Mouse (Mus musculus) CH12.LX (cell line): ENCODE measurements around the gene Vamp2. TPM values are rescaled to one million over a fixed set of nuclear protein-coding genes. Genes with fewer than 3 reads are reported as not detected.

Experiments
- DNase-seq: peaks from one replicate; pipeline ENCODE4 v3.0.0-alpha.2; 2013; ENCODE audit errors: extremely low read depth
- H3K27ac ChIP-seq: 2 replicates; pipeline ENCODE4 v1.5.1; 2012; ENCODE audit warnings: low read depth, mild to moderate bottlenecking, control low read depth, moderate library complexity; ENCODE audit not compliant: insufficient read depth
- H3K27me3 ChIP-seq: replicated peaks from 2 replicates; pipeline ENCODE3; 2012; ENCODE audit warnings: inconsistent platforms
- H3K36me3 ChIP-seq, 2 experiments: replicated peaks in 1 of 2; 2 replicates each; pipeline versions ENCODE3 to v1.6.1; 2012; ENCODE audit warnings: inconsistent platforms in 1 of 2, low read length in 1 of 2, mild to moderate bottlenecking in 1 of 2, mixed read lengths in 1 of 2, moderate library complexity in 1 of 2; ENCODE audit not compliant: control insufficient read depth in 1 of 2, insufficient read depth in 1 of 2
- H3K4me1 ChIP-seq, 2 experiments: 2 replicates each; pipeline ENCODE4 v1.6.1; 2012; ENCODE audit warnings: inconsistent platforms in 1 of 2, moderate library complexity in 1 of 2; ENCODE audit not compliant: insufficient read depth in 2 of 2, control insufficient read depth in 1 of 2
- H3K4me2 ChIP-seq: 2 replicates; pipeline ENCODE4 v1.6.1; 2012; ENCODE audit warnings: low read depth, mild to moderate bottlenecking, control low read depth; ENCODE audit not compliant: poor library complexity, insufficient read depth, severe bottlenecking
- H3K4me3 ChIP-seq, 3 experiments: fragments of 150-350 bp in 1 of 3; sonication (generic) in 1 of 3; replicated peaks in 1 of 3; 2 replicates each; pipeline versions ENCODE3 to v1.5.1; 2011 to 2012; ENCODE audit warnings: low read depth in 2 of 3, low read length in 2 of 3, mild to moderate bottlenecking in 2 of 3, moderate library complexity in 2 of 3, control low read depth in 1 of 3, improper control_type of control experiment in 1 of 3, inconsistent platforms in 1 of 3, mixed read lengths in 1 of 3; ENCODE audit not compliant: poor library complexity in 1 of 3
- H3K79me2 ChIP-seq: replicated peaks from 2 replicates; pipeline ENCODE4 v1.6.1; 2012; ENCODE audit warnings: mild to moderate bottlenecking, moderate library complexity; ENCODE audit not compliant: control insufficient read depth, poor library complexity, insufficient read depth, severe bottlenecking; ENCODE audit errors: extremely low read depth
- H3K9ac ChIP-seq: 2 replicates; pipeline ENCODE4 v1.6.1; 2012; ENCODE audit warnings: low read depth, mild to moderate bottlenecking, control low read depth, moderate library complexity; ENCODE audit not compliant: insufficient read depth
- H3K9me3 ChIP-seq: replicated peaks from 2 replicates; pipeline ENCODE3; 2012; ENCODE audit warnings: low read length, inconsistent platforms, mixed read lengths
- BHLHE40 ChIP-seq: IDR thresholded peaks from 2 replicates; pipeline ENCODE4 v1.6.1; 2011; ENCODE audit warnings: mild to moderate bottlenecking, low read depth, low read length, improper control_type of control experiment
- CHD1 ChIP-seq: IDR thresholded peaks from 2 replicates; pipeline ENCODE4 v1.6.1; 2012; ENCODE audit warnings: low read depth, low read length, improper control_type of control experiment, inconsistent platforms
- CHD2 ChIP-seq: IDR thresholded peaks from 2 replicates; pipeline ENCODE4 v1.6.1; 2011; ENCODE audit warnings: low read length, improper control_type of control experiment
- CTCF ChIP-seq, 2 experiments: IDR thresholded peaks in 1 of 2; conservative IDR thresholded peaks in 1 of 2; 2 replicates each; pipeline ENCODE4 v1.5.1; 2011 to 2012; ENCODE audit warnings: low read depth in 2 of 2, low read length in 2 of 2, improper control_type of control experiment in 1 of 2, inconsistent platforms in 1 of 2, mild to moderate bottlenecking in 1 of 2, moderate library complexity in 1 of 2
- E2F4 ChIP-seq: IDR thresholded peaks from 2 replicates; pipeline ENCODE4 v1.6.1; 2011; ENCODE audit warnings: low read depth, low read length, improper control_type of control experiment; ENCODE audit not compliant: insufficient replicate concordance
- ELF1 ChIP-seq: IDR thresholded peaks from 2 replicates; pipeline ENCODE4 v1.6.1; 2014; ENCODE audit warnings: low read depth, mild to moderate bottlenecking, inconsistent platforms, low read length, improper control_type of control experiment
- EP300 ChIP-seq: IDR thresholded peaks from 2 replicates; pipeline ENCODE4 v1.6.1; 2011; ENCODE audit warnings: low read length, improper control_type of control experiment
- ETS1 ChIP-seq: conservative IDR thresholded peaks from 2 replicates; pipeline ENCODE4 v1.6.1; 2012; ENCODE audit warnings: low read depth, mild to moderate bottlenecking, inconsistent platforms, low read length, improper control_type of control experiment, moderate library complexity
- GABPA ChIP-seq: IDR thresholded peaks from 2 replicates; pipeline ENCODE4 v1.6.1; 2012; ENCODE audit warnings: low read depth, low read length, improper control_type of control experiment, inconsistent platforms; ENCODE audit not compliant: insufficient replicate concordance
- HCFC1 ChIP-seq: IDR thresholded peaks from 2 replicates; pipeline ENCODE4 v1.6.1; 2012; ENCODE audit warnings: low read depth, mild to moderate bottlenecking, inconsistent platforms, low read length, improper control_type of control experiment
- IRF4 ChIP-seq: IDR thresholded peaks from 2 replicates; pipeline ENCODE4 v1.6.1; 2014; ENCODE audit warnings: low read depth, mild to moderate bottlenecking, inconsistent platforms, low read length, improper control_type of control experiment
- JUN ChIP-seq: IDR thresholded peaks from 2 replicates; pipeline ENCODE4 v1.6.1; 2011; ENCODE audit warnings: low read depth, mild to moderate bottlenecking, low read length, improper control_type of control experiment, moderate library complexity; ENCODE audit not compliant: insufficient read depth
- JUND ChIP-seq: conservative IDR thresholded peaks from 2 replicates; pipeline ENCODE4 v1.6.1; 2011; ENCODE audit warnings: low read depth, low read length, improper control_type of control experiment
- KAT2A ChIP-seq: IDR thresholded peaks from 2 replicates; pipeline ENCODE4 v1.6.1; 2012; ENCODE audit warnings: low read length, improper control_type of control experiment, inconsistent platforms; ENCODE audit not compliant: insufficient replicate concordance
- MAFK ChIP-seq: IDR thresholded peaks from 2 replicates; pipeline ENCODE4 v1.6.1; 2011; ENCODE audit warnings: low read length, improper control_type of control experiment; ENCODE audit not compliant: insufficient replicate concordance
- MAX ChIP-seq: IDR thresholded peaks from 2 replicates; pipeline ENCODE4 v1.6.1; 2011; ENCODE audit warnings: low read length, improper control_type of control experiment
- MAZ ChIP-seq: IDR thresholded peaks from 2 replicates; pipeline ENCODE4 v1.6.1; 2012; ENCODE audit warnings: low read depth, mild to moderate bottlenecking, inconsistent platforms, low read length, improper control_type of control experiment, moderate library complexity
- MEF2A ChIP-seq: IDR thresholded peaks from 2 replicates; pipeline ENCODE4 v1.6.1; 2014; ENCODE audit warnings: low read depth, mild to moderate bottlenecking, inconsistent platforms, low read length, improper control_type of control experiment, borderline replicate concordance
- MXI1 ChIP-seq: IDR thresholded peaks from 2 replicates; pipeline ENCODE4 v1.6.1; 2011; ENCODE audit warnings: mild to moderate bottlenecking, low read depth, low read length, improper control_type of control experiment
- MYC ChIP-seq: IDR thresholded peaks from 2 replicates; pipeline ENCODE4 v1.6.1; 2011; ENCODE audit warnings: low read depth, mild to moderate bottlenecking, improper control_type of control experiment, low read length
- NELFE ChIP-seq: IDR thresholded peaks from 2 replicates; pipeline ENCODE4 v1.6.1; 2011; ENCODE audit warnings: low read depth, low read length, improper control_type of control experiment
- NRF1 ChIP-seq: IDR thresholded peaks from 2 replicates; pipeline ENCODE4 v1.6.1; 2014; ENCODE audit warnings: low read depth, mild to moderate bottlenecking, inconsistent platforms, low read length, improper control_type of control experiment, moderate library complexity
- PAX5 ChIP-seq: IDR thresholded peaks from 2 replicates; pipeline ENCODE4 v1.6.1; 2012; ENCODE audit warnings: low read length, inconsistent platforms, mixed read lengths
- POLR2A ChIP-seq: IDR thresholded peaks from 2 replicates; pipeline ENCODE4 v1.6.1; 2011; ENCODE audit warnings: low read depth, mild to moderate bottlenecking, improper control_type of control experiment, low read length
- POLR2AphosphoS2 ChIP-seq: IDR thresholded peaks from 2 replicates; pipeline ENCODE4 v1.6.1; 2011; ENCODE audit warnings: low read depth, low read length, improper control_type of control experiment
- RAD21 ChIP-seq: IDR thresholded peaks from 2 replicates; pipeline ENCODE4 v1.6.1; 2011; ENCODE audit warnings: low read depth, mild to moderate bottlenecking, low read length, improper control_type of control experiment, moderate library complexity
- RCOR1 ChIP-seq: conservative IDR thresholded peaks from 2 replicates; pipeline ENCODE4 v1.6.1; 2012; ENCODE audit warnings: low read depth, mild to moderate bottlenecking, inconsistent platforms, low read length, improper control_type of control experiment
- SIN3A ChIP-seq: IDR thresholded peaks from 2 replicates; pipeline ENCODE4 v1.6.1; 2012; ENCODE audit warnings: low read length, improper control_type of control experiment, inconsistent platforms
- SMC3 ChIP-seq: IDR thresholded peaks from 2 replicates; pipeline ENCODE4 v1.6.1; 2011; ENCODE audit warnings: low read depth, low read length, improper control_type of control experiment
- TBP ChIP-seq: conservative IDR thresholded peaks from 2 replicates; pipeline ENCODE4 v1.6.1; 2011; ENCODE audit warnings: low read depth, low read length, improper control_type of control experiment
- TCF12 ChIP-seq: IDR thresholded peaks from 2 replicates; pipeline ENCODE4 v1.6.1; 2014; ENCODE audit warnings: low read depth, mild to moderate bottlenecking, inconsistent platforms, low read length, improper control_type of control experiment
- UBTF ChIP-seq: IDR thresholded peaks from 2 replicates; pipeline ENCODE4 v1.6.1; 2012; ENCODE audit warnings: low read depth, mild to moderate bottlenecking, inconsistent platforms, low read length, improper control_type of control experiment, moderate library complexity
- USF1 ChIP-seq: IDR thresholded peaks from 2 replicates; pipeline ENCODE4 v1.6.1; 2014; ENCODE audit warnings: low read depth, mild to moderate bottlenecking, inconsistent platforms, low read length, improper control_type of control experiment
- USF2 ChIP-seq: conservative IDR thresholded peaks from 2 replicates; pipeline ENCODE4 v1.6.1; 2011; ENCODE audit warnings: low read depth, low read length, improper control_type of control experiment
- ZC3H11A ChIP-seq: IDR thresholded peaks from 2 replicates; pipeline ENCODE4 v1.6.1; 2012; ENCODE audit warnings: low read depth, mild to moderate bottlenecking, inconsistent platforms, low read length, improper control_type of control experiment
- ZKSCAN1 ChIP-seq: IDR thresholded peaks from 2 replicates; pipeline ENCODE4 v1.6.1; 2012; ENCODE audit warnings: low read depth, inconsistent platforms, low read length, improper control_type of control experiment, borderline replicate concordance
- ZMIZ1 ChIP-seq: IDR thresholded peaks from 2 replicates; pipeline ENCODE4 v1.6.1; 2012; ENCODE audit warnings: low read depth, mild to moderate bottlenecking, inconsistent platforms, low read length, improper control_type of control experiment
- ZNF384 ChIP-seq: IDR thresholded peaks from 2 replicates; pipeline ENCODE4 v1.6.1; 2012; ENCODE audit warnings: low read depth, low read length, improper control_type of control experiment, inconsistent platforms
- dilution Hi-C: fragments of 300-500 bp; cut with MboI; formaldehyde crosslinking; loops from 2 replicates; pipeline ENCODE4 v1.14.3; 2020; ENCODE audit warnings: low sequenced_read_pairs; ENCODE audit not compliant: extremely low pct_unique_long_range_greater_than_20kb, extremely low pct_ligation_motif_present
- in situ Hi-C: fragments of 300-500 bp; cut with MboI; formaldehyde crosslinking; loops from 3 replicates; pipeline ENCODE4 v1.14.3; 2019; ENCODE audit warnings: low sequenced_read_pairs, low pct_ligation_motif_present, low pct_unique_long_range_greater_than_20kb, mixed read lengths
- polyA plus RNA-seq: library from polyadenylated mRNA; unstranded; fragments of >175 nt; gene quantifications from 2 replicates; pipeline ENCODE4 v1.2.1, GENCODE M21; 2012; ENCODE audit warnings: low read depth; ENCODE audit not compliant: insufficient read length
- total RNA-seq, 2 experiments: library from RNA; depleted of rRNA; stranded (reverse); fragments of 300-350 nt in 1 of 2; fragments of >200 nt in 1 of 2; gene quantifications; 2 replicates each; pipeline ENCODE4 v1.2.3; 2012 to 2014

Gene Vamp2
- total and polyA plus RNA-seq, 3 experiments = 1.3 to 26.0 (median 8.2) TPM

DNA sequence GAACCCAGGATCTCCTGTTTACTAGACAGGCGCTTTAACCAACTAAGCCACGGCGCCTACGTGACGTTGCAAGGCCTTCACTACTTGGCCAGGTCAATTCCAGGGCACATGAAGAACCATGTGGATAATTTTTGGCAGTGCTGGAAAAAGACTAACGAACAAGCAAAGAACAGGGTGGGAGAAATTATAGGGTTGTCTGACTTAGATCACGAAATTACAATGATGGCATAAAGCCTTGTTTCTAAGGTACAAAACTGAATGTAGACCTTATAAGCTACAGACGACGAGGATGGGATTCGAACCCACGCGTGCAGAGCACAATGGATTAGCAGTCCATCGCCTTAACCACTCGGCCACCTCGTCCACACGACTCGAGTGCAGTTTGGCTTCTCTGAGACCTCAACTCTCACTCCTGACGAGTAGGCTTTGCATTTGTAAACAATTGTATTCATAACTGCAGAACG, 25.5 kb upstream of the Vamp2 start:
- DNase-seq = peak; percentile 97
- dilution Hi-C loops (no loop called here), in situ Hi-C loops (loop anchor here (5.0 kb wide), 1 partner anchor 55 kb away; no protein-coding TSS in a partner anchor)
- Histone ChIP-seq H3K27me3 (peaks cover 6% of the 10 kb centered on the region), H3K79me2 (no peaks in the 10 kb centered on the region; the same call in none of the 2 replicates), H3K27ac (peak overlapping the region; percentile 69), H3K4me1 (peaks cover 7 to 40% of the 10 kb centered on the region in 2 experiments), H3K9me3 (no peaks in the 10 kb centered on the region), H3K9ac (peak overlapping the region; percentile 82), H3K4me2 (peak overlapping the region; percentile 48; the same call in 1 of the 2 replicates), H3K4me3 (peak overlapping the region; percentile 63 to 95 (median 77)), H3K36me3 (no peaks in the 10 kb centered on the region)
- peak; percentile 75; the same call in 1 of the 2 replicates for TF ChIP-seq KAT2A
- TF ChIP-seq SIN3A = no peak; the same call in 1 of the 2 replicates
- TF ChIP-seq JUND = peak; percentile 68; the same call in 1 of the 2 replicates
- no peak for TF ChIP-seq MEF2A
- no peak for TF ChIP-seq PAX5
- no peak for TF ChIP-seq UBTF
- no peak for TF ChIP-seq RCOR1
- TF ChIP-seq CTCF (conservative IDR thresholded peaks at IDR 0.05 in 1 of 2, IDR thresholded peaks at IDR 0.05 in 1 of 2; ENCODE audit: low read depth in 2 of 2, low read length in 2 of 2) = no peak
- TF ChIP-seq SMC3 = no peak
- TF ChIP-seq HCFC1 = peak; percentile 43
- TF ChIP-seq TBP = peak; percentile 98
- TF ChIP-seq E2F4 = peak; percentile 95; the same call in 1 of the 2 replicates
- TF ChIP-seq EP300 = no peak
- no peak for TF ChIP-seq GABPA
- TF ChIP-seq MXI1 = peak; percentile 65; the same call in 1 of the 2 replicates
- peak; percentile 97 for TF ChIP-seq MAFK
- TF ChIP-seq USF2 = no peak
- no peak for TF ChIP-seq ETS1
- TF ChIP-seq MAX = 0 out of 2 replicates have a peak, but pooled peaks have one; percentile 39
- no peak for TF ChIP-seq NELFE
- no peak for TF ChIP-seq MAZ
- TF ChIP-seq POLR2AphosphoS2 = no peak
- no peak for TF ChIP-seq JUN
- no peak for TF ChIP-seq CHD2
- TF ChIP-seq MYC = peak; percentile 97
- TF ChIP-seq USF1 = no peak
- no peak for TF ChIP-seq RAD21
- peak; percentile 44; the same call in 1 of the 2 replicates for TF ChIP-seq IRF4
- TF ChIP-seq ZC3H11A = no peak
- TF ChIP-seq POLR2A = no peak
- TF ChIP-seq ZNF384 = no peak
- no peak for TF ChIP-seq ZMIZ1
- TF ChIP-seq TCF12 = no peak
- peak; percentile 76 for TF ChIP-seq NRF1
- peak; percentile 97 for TF ChIP-seq ELF1
- 0 out of 2 replicates have a peak, but pooled peaks have one; percentile 10 for TF ChIP-seq BHLHE40
- no peak for TF ChIP-seq ZKSCAN1
- no peak for TF ChIP-seq CHD1
